Mouse (Mus musculus) midbrain, embryonic 13.5 days (tissue): ENCODE data around the gene Zap70. TPM values are rescaled to one million over a fixed set of nuclear protein-coding genes. Genes with fewer than 3 reads are reported as not detected.

Source experiments
- ATAC-seq: fragments of 200-750 bp; cut with Nextera tagmentation; 2 replicates; pipeline ENCODE4 v1.8.0; 2017; ENCODE audit warnings: mild to moderate bottlenecking, moderate TSS enrichment, moderate library complexity
- H3K27ac ChIP-seq: fragments of 300-500 bp; sonication (generic); 2 replicates; pipeline ENCODE4 v1.5.1; 2015; ENCODE audit warnings: inconsistent platforms, mild to moderate bottlenecking, moderate library complexity
- H3K27me3 ChIP-seq: fragments of 300-500 bp; sonication (generic); 2 replicates; pipeline ENCODE4 v1.6.1; 2015; ENCODE audit warnings: mild to moderate bottlenecking, inconsistent platforms
- H3K36me3 ChIP-seq: fragments of 300-500 bp; sonication (generic); 2 replicates; pipeline ENCODE4 v1.6.1; 2015; ENCODE audit warnings: mild to moderate bottlenecking, inconsistent platforms
- H3K4me1 ChIP-seq: fragments of 300-500 bp; sonication (generic); replicated peaks from 2 replicates; pipeline ENCODE4 v1.6.1; 2015; ENCODE audit warnings: inconsistent platforms
- H3K4me2 ChIP-seq: fragments of 300-500 bp; sonication (generic); replicated peaks from 2 replicates; pipeline ENCODE4 v1.6.1; 2015; ENCODE audit warnings: moderate library complexity, mild to moderate bottlenecking, inconsistent platforms
- H3K4me3 ChIP-seq: fragments of 300-500 bp; sonication (generic); replicated peaks from 2 replicates; pipeline ENCODE4 v1.5.1; 2015; ENCODE audit warnings: mild to moderate bottlenecking, inconsistent platforms
- H3K9ac ChIP-seq: fragments of 300-500 bp; sonication (generic); replicated peaks from 2 replicates; pipeline ENCODE4 v1.6.1; 2015; ENCODE audit warnings: mild to moderate bottlenecking, inconsistent platforms
- H3K9me3 ChIP-seq: fragments of 300-500 bp; sonication (generic); 2 replicates; pipeline ENCODE4 v1.6.1; 2016; ENCODE audit warnings: mild to moderate bottlenecking, inconsistent platforms
- WGBS: fragments of 180-500 bp; shearing (Covaris S2); methylation state at CpG from one replicate; pipeline ENCODE4 v1.1.7; 2015; 5-methylcytosine and 5-hydroxymethylcytosine counted together
- polyA plus RNA-seq: library from polyadenylated mRNA; unstranded; fragments of >200 nt; fragmentation: Nextera tagmentation; extraction: Ambion mirVana; gene quantifications from 2 replicates; pipeline ENCODE4 v1.2.1, GENCODE M21; 2015

Zap70 gene
- polyA plus RNA-seq, 1 experiment from 2014 or later, result 0.65 TPM

GRCm38 (mm10) chr1:36784365-36785134 is 23.0 kb downstream of the Zap70 start:
- H3K27ac ChIP-seq, result peak overlapping the region; percentile 72

DNA sequence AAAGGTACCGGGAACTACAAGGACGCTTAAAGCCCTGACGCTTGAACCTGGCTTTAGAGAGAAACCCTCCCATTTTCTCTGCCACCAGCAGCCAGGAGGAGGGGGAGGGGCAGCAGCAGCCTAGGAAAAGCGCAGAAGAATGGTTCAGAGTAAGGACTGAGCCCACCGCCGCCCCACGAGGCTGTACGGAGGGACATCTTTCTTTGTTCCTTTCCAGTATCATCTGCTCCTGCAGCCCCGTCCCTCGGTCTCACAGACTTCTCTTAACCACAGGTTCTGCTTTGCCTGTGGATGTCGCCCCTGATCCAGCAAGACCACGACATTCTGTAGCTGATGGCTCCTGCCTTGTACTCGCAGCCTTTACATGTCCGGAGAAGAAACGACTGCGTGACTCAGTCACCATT is 23.6 kb downstream of the Zap70 start:
- Histone ChIP-seq H3K27ac (peak overlapping the region; percentile 72), H3K4me1 (peaks cover 5% of the 10 kb centered on the region; the same call in 1 of the 2 replicates), H3K4me2 (peak overlapping the region; percentile 82), H3K36me3 (no peaks in the 10 kb centered on the region; the same call in 1 of the 2 replicates), H3K27me3 (no peaks in the 10 kb centered on the region; the same call in 1 of the 2 replicates), H3K9ac (peak overlapping the region; percentile 75), H3K9me3 (no peaks in the 10 kb centered on the region), H3K4me3 (peak overlapping the region; percentile 44)
- WGBS, result 1% methylated on average over 16 of the region's 16 CpGs
- ATAC-seq, result peak; percentile 71

More at GRCm38 (mm10) chr1:36784365-36785134, 23.0 kb downstream of the Zap70 start:
- 4% methylated on average over 20 of the region's 20 CpGs for WGBS
- Histone ChIP-seq H3K27me3 (no peaks in the 10 kb centered on the region; the same call in 1 of the 2 replicates), H3K4me3 (peak overlapping the region; percentile 44), H3K9ac (peak overlapping the region; percentile 75), H3K4me1 (peaks cover 5% of the 10 kb centered on the region; the same call in 1 of the 2 replicates), H3K4me2 (peak overlapping the region; percentile 82), H3K36me3 (no peaks in the 10 kb centered on the region), H3K9me3 (no peaks in the 10 kb centered on the region)
- ATAC-seq, result peak; percentile 85

GRCm38 (mm10) chr1:36786377-36786776 is 24.8 kb downstream of the Zap70 start:
- Histone ChIP-seq H3K4me1 (peaks cover 5% of the 10 kb centered on the region; the same call in 1 of the 2 replicates), H3K27ac (no peak overlapping the region), H3K36me3 (peaks cover 9% of the 10 kb centered on the region), H3K9ac (no peak overlapping the region), H3K4me3 (no peak overlapping the region), H3K27me3 (no peaks in the 10 kb centered on the region; the same call in 1 of the 2 replicates), H3K4me2 (no peak overlapping the region), H3K9me3 (no peaks in the 10 kb centered on the region)
- WGBS, result 95% methylated on average over 7 of the region's 7 CpGs
- ATAC-seq, result no peak

DNA sequence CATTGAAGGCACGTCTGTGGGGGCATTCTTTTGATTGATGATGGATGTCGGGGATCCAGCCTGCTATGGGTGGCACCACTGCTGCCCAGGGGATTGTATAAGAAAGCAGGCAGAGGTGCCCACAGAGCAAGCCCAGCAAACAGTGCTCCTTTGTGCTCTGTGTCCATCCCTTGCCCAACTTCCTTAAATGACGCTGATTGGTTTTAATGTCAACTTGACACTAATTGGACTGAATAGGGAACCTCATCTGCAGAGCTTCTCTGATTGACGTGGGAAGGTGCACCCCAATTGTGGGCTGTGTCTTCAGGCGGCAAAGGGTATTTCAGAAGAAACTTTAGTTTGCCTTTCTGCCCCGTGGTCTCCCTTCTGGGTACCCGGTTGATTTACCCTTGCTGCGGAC is 27.8 kb downstream of the Zap70 start:
- Histone ChIP-seq H3K36me3 (peaks cover 39% of the 10 kb centered on the region), H3K4me2 (no peak overlapping the region), H3K9me3 (no peaks in the 10 kb centered on the region), H3K9ac (no peak overlapping the region), H3K27me3 (no peaks in the 10 kb centered on the region; the same call in 1 of the 2 replicates), H3K4me3 (no peak overlapping the region), H3K4me1 (peaks cover 5% of the 10 kb centered on the region; the same call in 1 of the 2 replicates), H3K27ac (no peak overlapping the region)
- WGBS, result 81% methylated on average over 8 of the region's 8 CpGs
- ATAC-seq, result no peak

GRCm38 (mm10) chr1:36796711-36797110 is 35.1 kb downstream of the Zap70 start:
- 95% methylated on average over 7 of the region's 7 CpGs for WGBS
- no peak overlapping the region for H3K4me2 ChIP-seq
- no peak for ATAC-seq
- H3K36me3 ChIP-seq, result peaks cover 97% of the 10 kb centered on the region
- no peaks in the 10 kb centered on the region for H3K27me3 ChIP-seq
- H3K27ac ChIP-seq, result no peak overlapping the region
- H3K9ac ChIP-seq, result no peak overlapping the region
- H3K4me1 ChIP-seq, result no peaks in the 10 kb centered on the region
- no peaks in the 10 kb centered on the region for H3K9me3 ChIP-seq
- H3K4me3 ChIP-seq, result no peak overlapping the region

DNA sequence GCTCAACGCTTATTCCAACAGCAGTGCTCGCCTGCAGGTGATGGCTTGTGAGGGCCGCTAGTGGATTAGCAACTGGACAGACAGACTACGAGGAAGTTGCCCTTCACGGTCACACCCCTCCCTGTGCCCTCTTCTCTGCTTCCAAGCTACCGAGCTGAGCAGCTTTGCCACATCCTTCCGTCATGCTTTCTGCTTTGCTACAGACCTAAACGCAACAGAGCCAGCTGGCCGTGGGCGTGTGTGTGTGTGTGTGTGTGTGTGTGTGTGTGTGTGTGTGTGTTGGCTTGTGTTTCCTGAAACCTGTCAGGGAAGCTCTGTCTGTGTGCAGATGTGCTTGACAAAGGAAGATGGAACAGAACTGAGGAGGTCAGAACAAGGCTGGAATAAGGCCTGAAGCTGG is 35.9 kb downstream of the Zap70 start:
- WGBS, result 89% methylated on average over 10 of the region's 10 CpGs
- Histone ChIP-seq H3K4me3 (no peak overlapping the region), H3K4me1 (no peaks in the 10 kb centered on the region), H3K27me3 (no peaks in the 10 kb centered on the region), H3K36me3 (peaks cover 97% of the 10 kb centered on the region), H3K27ac (no peak overlapping the region), H3K9me3 (no peaks in the 10 kb centered on the region), H3K9ac (no peak overlapping the region), H3K4me2 (no peak overlapping the region)
- ATAC-seq, result no peak

- no peak for ATAC-seq
- WGBS, result 85% methylated on average over 3 of the region's 3 CpGs
- H3K36me3 ChIP-seq, result peaks cover 92% of the 10 kb centered on the region
- no peaks in the 10 kb centered on the region for H3K9me3 ChIP-seq
- H3K4me1 ChIP-seq, result no peaks in the 10 kb centered on the region
- H3K9ac ChIP-seq, result no peak overlapping the region
- H3K27me3 ChIP-seq, result no peaks in the 10 kb centered on the region
- H3K4me2 ChIP-seq, result no peak overlapping the region
- no peak overlapping the region for H3K4me3 ChIP-seq
- no peak overlapping the region for H3K27ac ChIP-seq
These were observed 38.9 kb downstream of the Zap70 start for GRCm38 (mm10) chr1:36800379-36801011.

GRCm38 (mm10) chr1:36804259-36804658 is 42.7 kb downstream of the Zap70 start:
- Histone ChIP-seq H3K36me3 (peaks cover 90% of the 10 kb centered on the region), H3K9me3 (no peaks in the 10 kb centered on the region), H3K4me3 (no peak overlapping the region), H3K27me3 (no peaks in the 10 kb centered on the region), H3K4me1 (no peaks in the 10 kb centered on the region), H3K9ac (no peak overlapping the region), H3K27ac (no peak overlapping the region), H3K4me2 (no peak overlapping the region)
- 86% methylated on average over 9 of the region's 9 CpGs for WGBS
- no peak for ATAC-seq

DNA sequence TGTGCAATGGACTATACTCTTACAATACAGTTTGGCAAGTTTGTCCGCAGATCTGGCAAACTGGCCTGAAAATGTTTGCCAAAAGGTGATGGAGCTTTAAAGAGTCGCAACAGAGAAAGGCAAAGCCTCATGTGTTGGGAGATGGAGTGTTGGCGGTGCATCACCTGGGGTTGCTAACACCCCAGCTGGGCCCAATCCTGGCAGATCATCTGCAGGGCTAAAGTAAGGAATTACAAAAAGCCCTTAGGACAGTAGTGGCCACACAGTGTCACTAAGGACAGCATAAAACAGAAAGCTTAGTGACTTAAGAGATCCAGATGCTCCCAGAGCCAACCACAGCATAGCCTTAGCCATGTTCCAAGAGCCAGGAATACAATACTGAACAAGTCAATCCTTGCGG is 43.2 kb downstream of the Zap70 start:
- WGBS, result 93% methylated on average over 4 of the region's 4 CpGs
- Histone ChIP-seq H3K27ac (no peak overlapping the region), H3K9me3 (no peaks in the 10 kb centered on the region), H3K9ac (no peak overlapping the region), H3K4me3 (no peak overlapping the region), H3K36me3 (peaks cover 89% of the 10 kb centered on the region), H3K4me2 (no peak overlapping the region), H3K27me3 (no peaks in the 10 kb centered on the region), H3K4me1 (no peaks in the 10 kb centered on the region)
- ATAC-seq, result no peak

GRCm38 (mm10) chr1:36806181-36806905 is 44.7 kb downstream of the Zap70 start:
- ATAC-seq, result no peak
- Histone ChIP-seq H3K9ac (no peak overlapping the region), H3K9me3 (no peaks in the 10 kb centered on the region), H3K4me3 (no peak overlapping the region), H3K27ac (no peak overlapping the region), H3K4me2 (no peak overlapping the region), H3K27me3 (no peaks in the 10 kb centered on the region), H3K4me1 (no peaks in the 10 kb centered on the region), H3K36me3 (peaks cover 90% of the 10 kb centered on the region)
- 97% methylated on average over 7 of the region's 7 CpGs for WGBS

- no peaks in the 10 kb centered on the region for H3K4me1 ChIP-seq
- no peak overlapping the region for H3K4me3 ChIP-seq
- no peak overlapping the region for H3K9ac ChIP-seq
- ATAC-seq, result no peak
- WGBS, result 97% methylated on average over 1 of the region's 1 CpGs
- H3K27ac ChIP-seq, result no peak overlapping the region
- H3K9me3 ChIP-seq, result no peaks in the 10 kb centered on the region
- H3K36me3 ChIP-seq, result peaks cover 90% of the 10 kb centered on the region
- no peaks in the 10 kb centered on the region for H3K27me3 ChIP-seq
- no peak overlapping the region for H3K4me2 ChIP-seq
These were observed 45.5 kb downstream of the Zap70 start for GRCm38 (mm10) chr1:36807086-36807485.
